Mouse (Mus musculus) stomach, embryonic 16.5 days (tissue): ENCODE data around the gene Spock1. TPM values are rescaled to one million over a fixed set of nuclear protein-coding genes. Genes with fewer than 3 reads are reported as not detected.

Experiments
- ATAC-seq: fragments of 200-750 bp; cut with Nextera tagmentation; 2 replicates; pipeline ENCODE4 v1.8.0; 2017; ENCODE audit warnings: moderate number of reproducible peaks, moderate TSS enrichment; ENCODE audit not compliant: insufficient read depth, low FRiP score
- H3K27ac ChIP-seq: fragments of 300-500 bp; sonication (generic); 2 replicates; pipeline ENCODE4 v1.5.1; 2014; ENCODE audit warnings: low read length
- H3K27me3 ChIP-seq: fragments of 300-500 bp; sonication (generic); 2 replicates; pipeline ENCODE4 v1.6.1; 2014; ENCODE audit warnings: low read length, control low read depth, mixed read lengths; ENCODE audit not compliant: control insufficient read depth, insufficient read depth
- H3K36me3 ChIP-seq: fragments of 300-500 bp; sonication (generic); 2 replicates; pipeline ENCODE4 v1.6.1; 2014; ENCODE audit warnings: low read length; ENCODE audit not compliant: control insufficient read depth, insufficient read depth
- H3K4me1 ChIP-seq: fragments of 300-500 bp; sonication (generic); 2 replicates; pipeline ENCODE4 v1.6.1; 2014; ENCODE audit warnings: low read length, control low read depth, mixed read lengths; ENCODE audit not compliant: control insufficient read depth, insufficient read depth
- H3K4me2 ChIP-seq: fragments of 300-500 bp; sonication (generic); 2 replicates; pipeline ENCODE4 v1.6.1; 2014; ENCODE audit warnings: low read depth, low read length, mixed read lengths
- H3K4me3 ChIP-seq: fragments of 300-500 bp; sonication (generic); replicated peaks from 2 replicates; pipeline ENCODE4 v1.5.1; 2014; ENCODE audit warnings: mild to moderate bottlenecking, low read length
- H3K9ac ChIP-seq: fragments of 300-500 bp; sonication (generic); 2 replicates; pipeline ENCODE4 v1.6.1; 2014; ENCODE audit warnings: low read length
- H3K9me3 ChIP-seq: fragments of 300-500 bp; sonication (generic); replicated peaks from 2 replicates; pipeline ENCODE4 v1.6.1; 2016; ENCODE audit warnings: low read length, control low read depth; ENCODE audit not compliant: control insufficient read depth
- WGBS: fragments of 180-500 bp; shearing (Covaris S2); extraction: QIAGEN DNeasy Blood & Tissue Kit; methylation state at CpG from one replicate; pipeline ENCODE4 v1.1.7; 2014; 5-methylcytosine and 5-hydroxymethylcytosine counted together
- polyA plus RNA-seq: library from polyadenylated mRNA; unstranded; fragments of >200 nt; fragmentation: Nextera tagmentation; extraction: Ambion mirVana; gene quantifications from 2 replicates; pipeline ENCODE4 v1.2.1, GENCODE M21; 2015

The Spock1 gene
- polyA plus RNA-seq, 1 experiment from 2014 or later: 2.8 TPM

GRCm38 (mm10) chr13:57930720-57931119 lies 22.6 kb upstream of the Spock1 start:
- Histone ChIP-seq H3K4me2 (no peak overlapping the region), H3K4me3 (no peak overlapping the region), H3K4me1 (no peaks in the 10 kb centered on the region), H3K36me3 (no peaks in the 10 kb centered on the region), H3K27ac (no peak overlapping the region), H3K9me3 (no peaks in the 10 kb centered on the region), H3K27me3 (no peaks in the 10 kb centered on the region), H3K9ac (no peak overlapping the region)
- WGBS: 48% methylated on average over 5 of the region's 5 CpGs
- no peak for ATAC-seq

GRCm38 (mm10) chr13:57930283-57930682 lies 22.2 kb upstream of the Spock1 start:
- Histone ChIP-seq H3K27me3 (no peaks in the 10 kb centered on the region), H3K4me1 (no peaks in the 10 kb centered on the region), H3K9ac (no peak overlapping the region), H3K36me3 (no peaks in the 10 kb centered on the region), H3K4me2 (no peak overlapping the region), H3K9me3 (no peaks in the 10 kb centered on the region), H3K27ac (no peak overlapping the region), H3K4me3 (no peak overlapping the region)
- ATAC-seq: no peak
- WGBS: 38% methylated on average over 2 of the region's 2 CpGs

- H3K9me3 ChIP-seq: 0 out of 2 replicates have a peak, but pooled peaks cover 3% of the 10 kb centered on the region
- H3K9ac ChIP-seq: no peak overlapping the region
- H3K27me3 ChIP-seq: no peaks in the 10 kb centered on the region
- H3K27ac ChIP-seq: no peak overlapping the region
- no peak for ATAC-seq
- H3K36me3 ChIP-seq: no peaks in the 10 kb centered on the region
- no peak overlapping the region for H3K4me2 ChIP-seq
- no peak overlapping the region for H3K4me3 ChIP-seq
- no peaks in the 10 kb centered on the region for H3K4me1 ChIP-seq
- WGBS: 79% methylated on average over 4 of the region's 4 CpGs
Observed at GRCm38 (mm10) chr13:57919947-57920346, 11.8 kb upstream of the Spock1 start.

- Histone ChIP-seq H3K27ac (no peak overlapping the region), H3K4me2 (no peak overlapping the region), H3K4me3 (no peak overlapping the region), H3K36me3 (no peaks in the 10 kb centered on the region), H3K9me3 (no peaks in the 10 kb centered on the region; the same call in 1 of the 2 replicates), H3K4me1 (no peaks in the 10 kb centered on the region), H3K9ac (no peak overlapping the region), H3K27me3 (peaks cover 17% of the 10 kb centered on the region)
- WGBS: 73% methylated on average over 9 of the region's 9 CpGs
- no peak for ATAC-seq
Observed at GRCm38 (mm10) chr13:57911171-57911570, 3.0 kb upstream of the Spock1 start.

GRCm38 (mm10) chr13:57907428-57908265 lies 485 bp downstream of the Spock1 start:
- 2% methylated on average over 60 of the region's 60 CpGs for WGBS
- Histone ChIP-seq H3K4me3 (peak overlapping the region; percentile 36), H3K9me3 (peaks cover 3% of the 10 kb centered on the region; the same call in 1 of the 2 replicates), H3K27me3 (peaks cover 17% of the 10 kb centered on the region), H3K36me3 (no peaks in the 10 kb centered on the region), H3K4me1 (no peaks in the 10 kb centered on the region), H3K9ac (no peak overlapping the region), H3K27ac (no peak overlapping the region), H3K4me2 (peak overlapping the region; percentile 52)
- ATAC-seq: peak; percentile 35; the same call in 1 of the 2 replicates

GRCm38 (mm10) chr13:57894597-57894996 lies 13.5 kb downstream of the Spock1 start:
- Histone ChIP-seq H3K36me3 (no peaks in the 10 kb centered on the region), H3K4me3 (no peak overlapping the region), H3K4me1 (peaks cover 4% of the 10 kb centered on the region; the same call in 1 of the 2 replicates), H3K4me2 (no peak overlapping the region), H3K27me3 (no peaks in the 10 kb centered on the region), H3K9me3 (no peaks in the 10 kb centered on the region), H3K27ac (no peak overlapping the region), H3K9ac (no peak overlapping the region)
- no peak for ATAC-seq
- 85% methylated on average over 8 of the region's 8 CpGs for WGBS

- no peak for ATAC-seq
- Histone ChIP-seq H3K36me3 (no peaks in the 10 kb centered on the region), H3K9ac (no peak overlapping the region), H3K4me1 (peaks cover 9% of the 10 kb centered on the region), H3K4me3 (no peak overlapping the region), H3K4me2 (peak overlapping the region; percentile 19; the same call in 1 of the 2 replicates), H3K9me3 (no peaks in the 10 kb centered on the region), H3K27ac (no peak overlapping the region), H3K27me3 (no peaks in the 10 kb centered on the region)
- whole genome bisulfite sequencing: 48% methylated on average over 9 of the region's 9 CpGs
Observed at GRCm38 (mm10) chr13:57889708-57890107, 18.4 kb downstream of the Spock1 start.

- Histone ChIP-seq H3K9me3 (no peaks in the 10 kb centered on the region), H3K4me2 (peak overlapping the region; percentile 19; the same call in 1 of the 2 replicates), H3K27me3 (no peaks in the 10 kb centered on the region), H3K9ac (no peak overlapping the region), H3K4me3 (no peak overlapping the region), H3K4me1 (peaks cover 9% of the 10 kb centered on the region), H3K27ac (no peak overlapping the region), H3K36me3 (no peaks in the 10 kb centered on the region)
- WGBS: 17% methylated on average over 5 of the region's 6 CpGs
- ATAC-seq: no peak
Observed at GRCm38 (mm10) chr13:57889050-57889449, 19.1 kb downstream of the Spock1 start.

- Histone ChIP-seq H3K9ac (no peak overlapping the region), H3K9me3 (no peaks in the 10 kb centered on the region), H3K4me2 (no peak overlapping the region), H3K27ac (no peak overlapping the region), H3K36me3 (no peaks in the 10 kb centered on the region), H3K27me3 (no peaks in the 10 kb centered on the region), H3K4me3 (no peak overlapping the region), H3K4me1 (no peaks in the 10 kb centered on the region)
- 44% methylated on average over 4 of the region's 4 CpGs for WGBS
- no peak for ATAC-seq
Observed at GRCm38 (mm10) chr13:57879817-57880216, 28.3 kb downstream of the Spock1 start.
